Mouse (Mus musculus): ENCODE results near the gene Slc26a1.
A peak's percentile ranks its signal among the peaks of the same experiment; 100 is the strongest.

Slc26a1 gene

DNA sequence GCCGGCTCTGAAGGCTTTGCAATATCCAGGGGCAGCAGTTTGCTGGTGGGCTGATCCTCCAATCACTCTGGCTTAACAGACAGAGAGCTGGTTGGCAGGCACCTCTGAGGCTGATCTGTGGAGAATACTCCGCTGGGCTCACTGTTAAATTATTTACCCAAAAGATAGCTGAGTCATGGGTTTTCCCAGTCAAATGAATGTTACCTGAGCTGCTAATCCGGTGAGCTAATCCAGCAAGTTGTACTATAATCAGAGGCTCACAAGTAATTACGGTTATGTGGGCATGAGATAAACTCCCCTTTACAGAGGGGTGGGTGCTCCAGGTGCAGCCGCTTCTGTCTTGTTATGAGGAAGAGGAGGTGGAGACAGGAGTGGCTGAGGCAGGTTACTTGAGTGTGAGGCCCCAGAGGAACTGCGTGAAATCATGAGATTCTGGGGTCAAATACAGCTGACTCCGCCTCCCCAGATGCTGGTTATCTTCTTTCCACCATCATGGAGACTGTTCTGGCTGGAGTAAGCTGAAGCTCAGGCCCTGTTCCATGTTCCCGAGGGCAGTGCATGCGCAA is at the start of gene Slc26a1:
Gene Slc26a1 (minus strand): TSS at position 319 of the 566 bp plus-strand sequence.
- no peak for DNase-seq (ENCODE audit: low spot score in 2 of 2)

DNA sequence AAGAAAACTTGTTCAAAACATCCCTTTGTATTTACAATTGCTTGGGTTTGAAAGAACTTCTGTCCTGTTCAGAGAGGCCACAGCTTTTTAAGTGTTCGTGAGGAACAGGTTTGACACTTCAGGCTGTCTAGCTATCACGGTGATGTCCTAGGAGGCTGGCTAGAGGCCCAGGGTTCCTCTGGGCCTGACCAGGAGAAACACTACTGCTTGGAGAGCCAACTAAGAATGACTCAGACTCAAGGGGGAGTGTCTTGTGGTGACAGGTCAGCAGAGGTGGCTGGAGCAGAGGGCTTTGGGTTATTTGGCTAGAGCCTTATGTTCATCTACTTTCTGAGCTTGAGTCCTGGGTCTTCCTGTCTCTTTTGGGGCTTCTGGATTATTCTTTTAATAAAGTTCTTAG is 48.6 kb upstream of the Slc26a1 start:
- no peak for DNase-seq (ENCODE audit: low spot score in 2 of 2)

DNA sequence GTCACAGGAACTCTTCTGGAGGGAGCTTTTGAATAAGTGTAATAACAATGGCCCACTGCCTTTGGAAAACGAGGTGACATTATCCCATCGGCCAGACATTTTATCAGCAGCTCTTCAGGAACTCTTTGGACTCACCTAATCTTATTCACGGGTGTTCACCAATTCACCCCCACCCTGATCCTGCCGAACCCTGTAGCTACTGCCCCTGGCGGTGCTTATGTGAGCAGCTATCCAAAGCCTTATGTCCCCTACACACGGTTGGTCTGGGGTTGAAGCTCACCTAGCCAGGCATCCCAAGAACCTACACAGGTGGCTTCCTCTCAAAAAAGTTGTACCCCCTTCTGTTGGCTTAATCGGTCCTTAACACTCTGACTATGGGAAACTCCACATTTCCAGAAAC is 44.4 kb upstream of the Slc26a1 start:
- no peak for DNase-seq (ENCODE audit: low spot score in 2 of 2)

DNA sequence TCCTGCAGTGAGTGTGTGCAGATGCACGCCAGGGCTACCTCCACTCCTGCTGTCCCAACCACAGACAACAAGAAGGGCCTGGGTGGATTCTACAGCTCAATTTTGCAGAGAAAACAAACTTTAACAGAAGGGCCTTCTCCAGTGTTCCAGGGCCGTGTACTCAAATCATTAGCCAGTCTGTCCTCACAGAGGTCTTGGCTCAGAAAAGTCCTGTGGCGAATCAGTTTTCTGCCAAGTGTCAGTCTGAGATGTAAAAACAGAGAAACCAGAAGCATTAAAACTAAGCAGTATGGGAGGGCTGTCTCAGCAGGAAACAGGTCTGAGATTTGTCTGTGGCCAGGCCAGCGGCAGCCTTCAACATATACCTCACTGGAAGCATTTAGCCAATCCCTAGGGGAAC is 42.7 kb upstream of the Slc26a1 start:
- DNase-seq (ENCODE audit: low spot score in 2 of 2), result no peak

DNA sequence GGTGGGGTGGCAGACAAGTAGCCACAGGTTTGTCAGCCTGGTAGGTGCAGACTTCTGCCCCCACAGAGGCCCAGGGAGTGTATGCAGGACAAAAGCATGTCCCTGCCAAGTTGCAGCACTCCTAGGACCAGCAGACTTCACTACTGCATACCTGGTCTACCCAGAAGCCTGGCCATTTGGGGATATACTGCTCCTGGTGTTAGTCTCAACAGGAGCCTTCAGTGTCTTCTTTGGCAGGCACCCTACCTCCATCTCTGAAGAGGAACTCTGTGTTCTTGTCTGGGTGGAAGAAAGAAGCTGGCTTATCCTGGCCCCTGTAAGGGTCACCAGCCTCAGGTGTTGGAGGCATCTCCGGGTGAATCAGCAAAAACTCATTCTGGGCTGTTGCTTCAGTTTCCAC is 40.6 kb upstream of the Slc26a1 start:
- no peak for DNase-seq (ENCODE audit: low spot score in 2 of 2)

DNA sequence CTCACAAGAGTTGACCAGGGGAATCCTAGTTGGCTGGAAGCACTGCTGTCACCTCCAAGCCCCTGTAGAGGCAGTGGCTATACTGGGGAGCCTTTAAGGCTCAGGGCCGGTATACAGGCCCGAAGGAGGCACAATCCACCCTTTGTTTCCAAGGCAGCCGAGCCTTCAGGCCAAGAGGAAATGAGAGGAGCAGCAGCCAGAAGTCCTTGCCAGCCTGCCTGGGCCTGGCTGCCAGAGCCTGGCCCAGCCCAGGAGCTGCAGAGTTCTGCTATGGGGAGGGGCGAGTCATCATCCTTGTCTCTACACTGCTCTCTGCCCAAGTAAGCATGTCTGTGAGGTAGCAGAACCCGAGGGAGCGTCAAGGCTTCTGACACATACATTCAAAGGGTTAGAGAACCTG is 38.8 kb upstream of the Slc26a1 start:
- DNase-seq (ENCODE audit: low spot score in 2 of 2), result no peak

DNA sequence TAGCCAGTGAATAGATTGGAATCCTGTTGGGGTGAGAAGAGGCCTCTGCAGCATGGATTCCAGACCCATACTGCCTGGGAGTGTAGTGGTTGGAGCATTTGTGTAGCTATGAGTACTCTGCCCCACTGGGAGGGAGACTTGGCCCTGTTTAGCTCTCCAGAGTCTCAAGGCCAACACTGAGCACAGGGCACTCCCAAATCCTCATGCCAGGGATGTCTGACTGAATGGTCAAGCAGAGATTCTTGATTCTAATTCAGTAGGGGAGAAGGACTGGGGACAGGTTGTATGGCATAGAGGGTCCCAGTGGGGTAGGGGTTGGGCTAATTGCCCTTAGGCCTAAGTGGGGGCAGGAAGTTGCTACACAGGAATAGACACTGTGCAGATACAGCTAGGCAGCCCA is 38.3 kb upstream of the Slc26a1 start:
- no peak for DNase-seq (ENCODE audit: low spot score in 2 of 2)

DNA sequence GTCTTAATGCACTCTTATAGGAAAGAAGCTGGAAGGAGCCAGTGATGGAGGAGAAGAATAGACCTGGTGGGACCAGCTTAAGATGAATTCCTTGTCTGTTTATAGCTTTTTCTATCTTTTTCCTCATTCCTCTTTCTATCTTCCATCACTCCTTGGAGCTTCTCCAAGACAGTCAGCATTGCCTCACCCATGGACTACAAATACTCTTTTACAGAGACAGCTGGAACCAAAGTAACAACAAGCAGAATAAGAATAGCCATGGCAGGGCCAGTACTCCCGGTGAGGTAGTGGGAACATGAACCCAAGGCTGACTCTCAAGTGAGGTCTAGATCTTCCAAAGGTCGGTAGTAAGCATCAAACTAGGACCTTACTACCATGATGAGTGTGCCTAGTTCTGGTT is 37.7 kb upstream of the Slc26a1 start:
- DNase-seq (ENCODE audit: low spot score in 2 of 2), result no peak

DNA sequence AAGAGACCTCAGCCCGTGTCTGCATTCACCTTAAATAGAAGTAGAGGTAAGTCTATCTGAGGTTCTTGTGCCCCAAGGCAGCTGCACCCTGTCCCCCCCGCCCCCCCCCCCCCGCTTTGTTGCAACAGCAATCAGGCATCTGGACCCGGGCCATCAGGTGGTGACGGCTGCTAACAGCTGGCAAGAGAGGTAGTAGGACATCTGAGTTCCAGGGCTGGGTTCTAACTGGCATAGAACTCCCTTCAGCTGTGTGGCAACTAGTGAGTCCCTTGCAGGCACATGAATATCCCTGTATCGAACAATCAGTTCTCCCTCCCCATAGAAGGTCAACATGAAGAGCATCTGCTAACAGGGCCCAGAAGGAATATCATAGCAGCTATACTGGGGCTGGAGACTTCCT is 36.6 kb upstream of the Slc26a1 start:
- no peak for DNase-seq (ENCODE audit: low spot score in 2 of 2)

DNA sequence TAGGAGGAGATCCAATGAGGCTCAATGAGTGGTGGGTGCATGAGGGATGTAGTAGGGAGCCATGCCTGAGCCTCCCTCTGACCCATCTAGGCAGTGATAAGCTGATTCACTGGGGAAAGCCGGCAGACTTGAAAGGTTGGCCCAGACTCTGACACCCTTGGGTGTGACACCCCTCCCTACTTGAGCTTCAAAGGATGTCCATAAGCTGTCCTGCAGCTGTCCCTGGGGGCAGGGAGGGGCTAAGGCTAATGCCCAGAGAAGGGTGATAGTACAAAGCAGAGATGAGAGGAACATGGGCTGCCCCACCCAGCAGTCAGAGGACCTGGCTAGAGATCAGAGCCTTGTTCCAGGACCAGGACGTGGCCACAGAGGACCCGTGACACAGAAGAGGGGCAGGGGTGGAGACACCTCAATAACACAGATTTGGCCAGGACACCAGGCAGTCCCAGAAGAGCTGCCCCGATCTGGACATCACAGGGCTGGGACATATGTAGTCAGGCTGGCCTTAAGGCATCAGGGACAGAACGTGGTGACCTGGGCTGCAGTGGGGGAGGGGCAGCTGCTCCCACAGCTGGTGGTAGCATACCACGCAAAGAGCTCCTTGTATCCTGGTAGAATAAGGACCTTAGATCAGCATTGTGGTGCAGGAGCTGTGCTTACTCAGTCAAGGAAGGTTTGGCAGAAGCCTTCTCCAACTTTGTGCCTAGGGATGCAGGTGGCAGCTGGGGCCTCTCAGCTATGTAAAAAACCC is 33.8 kb upstream of the Slc26a1 start:
- DNase-seq (ENCODE audit: low spot score in 2 of 2), result no peak

DNA sequence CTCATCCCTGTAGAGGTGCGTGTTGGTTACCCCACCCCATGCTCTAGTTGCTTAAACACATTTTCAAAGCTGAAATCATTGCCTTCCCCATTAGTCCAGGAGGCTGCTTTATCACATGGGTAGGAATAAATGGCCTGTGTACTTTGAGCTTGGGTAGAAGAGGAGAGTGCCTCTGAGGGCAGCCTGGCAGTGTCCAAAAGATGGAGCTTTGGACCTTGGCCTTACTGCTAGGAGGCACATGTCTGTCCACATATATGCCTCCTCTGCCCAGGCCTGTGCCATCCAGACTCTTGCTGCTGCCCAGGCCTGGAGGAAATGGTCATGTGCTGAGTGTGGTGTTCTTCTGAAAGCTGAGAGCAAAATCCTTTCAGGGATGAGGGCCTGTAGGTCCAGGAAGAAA is 33.0 kb upstream of the Slc26a1 start:
- no peak for DNase-seq (ENCODE audit: low spot score in 2 of 2)

DNA sequence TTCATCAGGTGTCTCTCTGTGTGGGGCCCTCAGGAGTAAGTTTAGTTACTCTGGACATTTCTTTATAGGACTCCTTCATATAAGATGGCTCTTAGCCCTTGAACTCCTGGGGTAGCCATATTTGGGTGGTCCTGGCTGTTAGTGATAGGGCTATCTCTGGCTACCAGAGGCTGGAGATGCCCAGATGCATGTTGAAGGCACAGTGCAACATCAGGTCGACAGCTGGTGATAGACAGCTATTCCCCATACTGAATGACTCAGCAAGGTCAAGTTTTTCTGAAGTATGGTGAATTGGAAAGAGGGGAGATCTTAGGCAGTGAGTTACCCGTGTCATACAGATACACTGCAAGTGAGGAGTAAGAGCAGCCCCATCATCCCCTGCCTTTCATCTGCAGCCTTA is 32.4 kb upstream of the Slc26a1 start:
- DNase-seq (ENCODE audit: low spot score in 2 of 2), result no peak

DNA sequence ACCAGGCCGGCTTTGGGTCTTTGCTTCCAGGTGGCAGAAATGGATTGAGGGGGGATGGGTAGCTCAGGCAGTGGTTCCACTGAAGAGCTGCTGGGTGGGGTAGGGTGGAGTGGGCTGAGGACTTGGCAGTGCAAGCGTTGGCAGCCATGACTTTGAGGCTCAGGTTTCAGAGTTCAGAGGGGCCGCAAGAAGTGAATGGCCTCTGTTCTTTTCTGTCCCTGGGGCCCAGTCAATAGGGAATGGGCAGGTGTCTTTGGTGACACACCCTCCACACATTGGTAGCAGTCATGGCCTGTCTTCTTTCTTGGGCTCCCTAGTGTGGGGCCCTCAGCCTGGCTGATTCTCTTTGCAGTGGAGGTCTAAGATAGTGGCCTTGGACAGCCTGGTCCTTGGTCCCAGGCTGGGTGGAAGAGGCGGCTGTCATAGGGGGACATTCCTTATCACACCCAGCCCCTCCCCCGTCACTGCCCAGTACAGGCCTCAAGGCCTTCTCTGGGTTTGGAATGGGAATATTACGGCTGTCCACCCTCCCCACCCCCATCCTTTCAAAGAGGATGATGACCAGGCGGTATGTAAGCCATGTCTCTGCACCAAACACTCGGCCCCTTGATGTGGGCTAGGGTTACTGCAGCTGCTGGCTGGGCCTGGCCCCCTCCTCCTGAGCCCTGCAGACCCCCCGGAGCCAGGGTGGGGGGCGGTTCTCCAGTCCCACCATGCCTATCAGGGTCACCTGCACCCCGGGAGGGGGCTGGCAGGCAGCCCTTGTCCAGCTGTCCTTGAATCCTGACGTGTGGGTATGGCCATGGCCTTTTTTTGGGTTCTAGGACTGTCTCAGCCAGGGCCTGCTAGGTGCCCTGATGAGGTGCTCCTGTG is 28.6 kb upstream of the Slc26a1 start:
- DNase-seq (ENCODE audit: low spot score in 2 of 2), result no peak

DNA sequence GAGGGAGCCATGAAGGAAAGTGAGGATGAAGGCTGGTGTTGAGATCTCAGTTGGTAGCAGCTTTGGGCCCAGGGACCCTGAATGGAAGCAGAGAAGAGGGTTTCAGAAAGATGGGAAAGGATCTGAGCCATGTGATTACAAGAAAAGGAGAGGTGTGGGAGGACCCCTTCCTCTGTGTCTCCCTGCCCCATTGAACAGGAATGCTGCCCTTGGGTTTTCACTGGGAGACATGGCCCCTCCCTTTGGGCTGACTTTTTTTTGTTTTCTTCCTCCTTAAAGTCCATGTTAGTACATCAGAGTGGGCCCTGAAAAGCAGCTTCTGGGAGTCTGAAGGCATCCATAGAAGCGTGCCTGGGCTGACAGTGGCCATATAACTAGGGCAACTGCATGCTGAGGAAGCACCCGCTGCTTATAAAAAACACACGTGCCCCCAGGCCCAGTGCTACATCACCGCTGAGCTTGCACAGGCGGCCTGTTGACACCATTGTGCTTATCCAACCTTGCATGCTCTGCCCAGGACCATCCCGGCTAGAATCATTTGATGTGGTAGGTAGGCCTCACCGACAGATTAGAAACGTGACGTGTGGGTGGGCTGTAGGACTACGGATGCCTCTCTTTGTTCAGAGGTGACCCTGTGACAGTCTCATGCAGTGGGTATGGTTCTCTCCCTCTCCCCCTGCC is 26.1 kb upstream of the Slc26a1 start:
- DNase-seq (ENCODE audit: low spot score in 2 of 2), result no peak

DNA sequence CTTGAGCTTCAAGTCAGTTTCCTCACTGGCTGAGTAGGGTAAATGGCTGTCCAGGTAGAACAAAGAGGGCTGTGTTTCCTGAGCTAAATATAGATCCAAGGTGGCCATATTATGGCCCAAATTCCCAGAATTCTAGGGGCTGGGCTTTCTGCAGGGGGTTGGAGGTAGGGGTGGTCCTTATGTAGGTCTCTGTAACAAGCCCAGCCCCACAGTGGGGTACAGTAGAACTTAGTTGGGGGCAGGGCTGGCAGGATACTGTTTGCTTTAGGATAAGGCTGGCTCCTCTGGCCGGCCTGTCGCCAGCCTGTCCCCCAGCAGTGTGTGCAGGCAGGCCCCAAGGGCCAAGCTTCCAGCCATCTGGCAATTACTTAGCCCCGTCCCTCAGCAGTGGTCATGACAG is 25.0 kb upstream of the Slc26a1 start:
- no peak for DNase-seq (ENCODE audit: low spot score in 2 of 2)

DNA sequence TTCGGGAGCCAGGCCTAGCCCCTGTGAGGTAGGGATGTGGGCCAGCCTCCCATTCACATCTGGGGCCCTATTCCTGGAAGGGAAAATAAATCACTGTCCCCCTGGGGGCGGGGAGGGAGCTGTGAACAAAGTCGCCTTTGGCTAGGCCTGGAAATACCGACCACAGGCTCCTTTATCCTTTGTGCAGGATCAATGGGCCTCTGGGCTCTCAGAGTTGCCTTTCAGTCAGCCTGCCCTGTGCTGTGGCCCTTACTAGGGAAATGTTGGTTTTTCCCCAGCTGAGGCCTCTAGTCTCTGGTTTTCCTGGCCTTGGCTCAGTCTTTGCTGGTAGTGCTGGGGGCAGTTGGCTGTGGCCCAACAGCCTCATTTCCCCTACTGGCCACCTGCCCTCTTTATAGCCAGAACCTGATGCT is 22.0 kb upstream of the Slc26a1 start:
- DNase-seq (ENCODE audit: low spot score in 2 of 2), result peak; percentile 55 to 62

DNA sequence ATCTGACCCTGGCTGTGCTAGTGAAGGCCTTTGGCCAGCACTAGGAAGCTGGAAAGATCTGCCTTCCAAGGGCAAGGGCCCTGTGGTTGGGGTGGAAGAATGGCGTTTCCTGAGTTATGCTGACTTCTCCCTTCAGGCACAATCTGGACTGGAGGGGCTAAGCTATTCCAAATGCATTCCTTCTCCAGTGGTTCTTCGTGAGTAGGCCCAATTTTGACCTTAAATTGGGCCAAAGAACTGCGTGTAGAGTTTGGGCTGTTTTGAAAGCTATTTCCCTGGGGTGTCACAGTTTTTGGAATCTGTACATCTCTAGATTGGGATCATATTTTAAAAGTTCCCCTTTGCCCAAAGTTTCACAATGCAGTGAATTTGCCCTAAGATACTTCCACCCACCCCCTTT is 21.2 kb upstream of the Slc26a1 start:
- no peak for DNase-seq (ENCODE audit: low spot score in 2 of 2)

DNA sequence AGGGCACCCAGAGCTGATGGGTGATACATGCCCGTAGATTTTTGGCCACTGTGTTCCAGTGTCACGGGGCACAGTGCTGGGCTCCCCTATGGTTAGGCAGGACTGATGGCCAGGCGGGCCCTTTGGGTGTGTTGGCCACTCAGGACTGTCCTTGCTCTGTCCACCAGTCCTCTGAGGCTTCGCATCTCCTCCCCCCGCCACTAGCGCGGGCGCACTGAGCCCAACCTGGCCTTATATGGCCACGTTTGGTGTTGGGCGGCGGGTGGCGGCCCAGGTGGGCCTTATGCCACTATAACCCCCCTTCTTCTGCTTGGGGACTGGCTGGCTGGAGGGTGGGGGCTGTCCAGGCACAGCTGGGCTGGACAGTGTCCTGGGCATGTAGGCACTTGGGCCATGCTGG is 20.5 kb upstream of the Slc26a1 start:
- DNase-seq (ENCODE audit: low spot score in 2 of 2), result no peak

DNA sequence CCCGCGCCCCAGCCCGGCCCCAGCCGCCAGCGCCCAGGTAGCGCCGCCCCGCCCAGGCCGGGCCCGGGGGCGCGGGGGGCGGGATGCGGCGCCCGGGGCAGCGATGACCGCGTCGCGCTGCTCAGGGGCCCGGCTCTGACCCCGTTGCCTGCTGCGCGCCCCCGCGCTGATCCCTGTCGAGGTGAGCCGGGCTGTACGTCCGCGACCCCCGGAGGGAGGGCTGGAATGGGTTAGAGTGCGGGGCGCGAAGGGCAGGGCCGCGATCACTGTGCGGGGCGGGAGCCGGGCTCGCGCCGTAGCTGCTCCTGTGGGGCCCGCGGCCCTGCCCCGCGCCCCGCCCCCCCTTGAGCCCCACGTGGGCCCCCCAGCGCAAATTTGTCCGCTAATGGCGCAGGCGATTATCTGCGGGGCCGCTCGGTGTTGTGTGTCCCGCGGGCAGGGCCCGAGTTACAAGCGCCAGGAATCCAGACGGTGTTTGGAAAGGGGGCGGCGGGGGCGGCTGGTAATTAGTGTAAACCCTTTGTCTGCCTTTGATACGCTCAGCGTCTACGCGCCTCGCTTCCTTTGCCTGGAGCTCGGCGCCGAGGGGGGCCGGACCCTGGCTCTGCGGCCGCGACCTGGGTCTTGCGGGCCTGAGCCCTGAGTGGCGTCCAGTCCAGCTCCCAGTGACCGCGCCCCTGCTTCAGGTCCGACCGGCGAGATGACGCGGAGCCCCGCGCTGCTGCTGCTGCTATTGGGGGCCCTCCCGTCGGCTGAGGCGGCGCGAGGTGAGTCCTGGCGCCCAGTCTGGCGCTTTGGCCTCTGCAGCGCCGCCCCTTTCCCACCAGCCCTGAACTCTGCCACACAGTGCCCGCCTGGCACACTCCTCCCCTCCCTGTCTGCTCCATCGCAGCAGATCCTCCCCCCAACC is 19.2 kb upstream of the Slc26a1 start:
- no peak for DNase-seq (ENCODE audit: low spot score in 2 of 2)

DNA sequence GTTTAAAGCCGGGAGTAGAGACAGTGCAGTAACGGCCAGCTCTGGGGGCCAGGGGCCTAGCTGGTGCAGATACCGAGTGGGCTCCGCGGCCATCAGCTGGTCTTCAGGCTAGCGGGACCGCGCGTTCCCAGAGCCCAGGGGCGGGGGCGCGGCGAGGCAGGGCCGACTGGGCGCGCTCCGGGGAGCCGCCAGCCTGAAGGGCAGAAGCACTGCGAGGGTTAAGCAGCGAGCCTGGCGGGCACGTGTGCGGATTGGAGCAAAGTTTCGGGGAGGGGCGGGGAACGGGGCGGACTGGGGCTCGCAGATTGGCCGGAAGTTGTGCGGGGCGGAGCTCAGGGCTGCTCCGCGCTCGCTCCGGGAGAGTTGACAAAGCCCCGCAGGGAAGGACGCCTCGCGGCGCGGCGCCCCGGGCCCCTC is 18.5 kb upstream of the Slc26a1 start:
- peak in 1 of 2 experiments; percentile 65 for DNase-seq (ENCODE audit: low spot score in 2 of 2)

DNA sequence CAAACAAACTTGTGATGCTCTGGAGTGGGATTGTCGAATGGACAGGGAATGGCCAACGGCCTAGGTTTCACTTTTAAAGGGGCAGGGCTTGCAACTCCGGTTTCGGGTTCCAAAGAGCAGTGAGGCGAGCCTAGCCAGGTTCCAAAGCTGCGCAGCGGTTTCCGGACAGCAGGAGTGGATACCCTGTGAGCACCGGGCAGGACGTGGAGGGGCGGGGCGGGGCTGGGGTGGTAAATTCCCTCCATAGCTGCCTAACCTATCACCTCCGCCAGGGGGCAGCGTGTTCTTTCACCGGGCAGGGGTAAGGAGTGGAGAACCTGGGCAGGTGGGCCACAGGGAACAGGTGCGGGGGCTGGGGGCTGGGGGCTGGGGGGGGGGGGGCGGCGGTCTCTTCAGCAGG is 16.9 kb upstream of the Slc26a1 start, which contains the start of gene Fgfrl1:
Gene Fgfrl1 (plus strand): TSS at position 112 of the 400 bp plus-strand sequence.
- no peak for DNase-seq (ENCODE audit: low spot score in 2 of 2)

All from frontal cortex, postnatal 14 days (tissue).